Comparison of ENCODE assay signal across 1 mouse cellular context in the genomic region with DNA sequence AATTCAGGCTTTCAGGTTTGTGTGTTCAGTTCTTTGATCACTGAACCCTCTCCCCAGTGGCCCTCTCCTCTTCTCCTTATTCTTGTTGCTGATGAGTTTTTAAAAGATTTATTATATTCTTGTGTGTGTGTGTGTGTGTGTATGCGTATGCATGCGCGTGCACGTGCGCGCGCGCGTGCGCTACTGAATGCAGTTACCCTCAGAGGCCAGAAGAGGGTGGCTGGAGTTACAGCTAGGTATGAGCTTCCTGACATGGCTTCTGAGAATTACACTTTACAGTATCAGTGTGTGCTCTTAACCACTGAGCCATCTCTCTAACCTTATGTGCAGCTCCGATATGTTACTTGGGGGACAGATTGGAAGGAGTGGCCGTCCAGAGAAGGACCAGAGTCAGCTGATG. TPM values are rescaled to one million over a fixed set of nuclear protein-coding genes. Genes with fewer than 3 reads are reported as not detected.
"Had no signal": no experiment of that assay in that cellular context is flagged by ENCODE, and none has a peak within 500 bp of the region (broad histone marks: within the 10 kb centered on the region; RNA-seq: fewer than 3 reads in every experiment).

No protein-coding gene starts in this region.

RNA-seq across cellular contexts. Expression of gene Nid1, which starts 12.6 kb away (rescaled TPM):
- total RNA-seq: megakaryocyte, adult 5-6 weeks had no signal
